Mouse (Mus musculus) heart, adult 2 months (tissue): ENCODE measurements around the gene Syt3.

ENCODE experiments used
- CTCF ChIP-seq: fragments of 200-600 bp; IDR thresholded peaks from 2 replicates; pipeline ENCODE4 v1.8.1; 2022; ENCODE audit warnings: antibody characterized with exemption, mild to moderate bottlenecking, moderate library complexity
- POLR2A ChIP-seq: fragments of 200-500 bp; IDR thresholded peaks from 2 replicates; pipeline ENCODE4 v1.6.1; 2011; ENCODE audit warnings: mild to moderate bottlenecking, low read depth, low read length, control low read depth; ENCODE audit not compliant: insufficient read depth

DNA sequence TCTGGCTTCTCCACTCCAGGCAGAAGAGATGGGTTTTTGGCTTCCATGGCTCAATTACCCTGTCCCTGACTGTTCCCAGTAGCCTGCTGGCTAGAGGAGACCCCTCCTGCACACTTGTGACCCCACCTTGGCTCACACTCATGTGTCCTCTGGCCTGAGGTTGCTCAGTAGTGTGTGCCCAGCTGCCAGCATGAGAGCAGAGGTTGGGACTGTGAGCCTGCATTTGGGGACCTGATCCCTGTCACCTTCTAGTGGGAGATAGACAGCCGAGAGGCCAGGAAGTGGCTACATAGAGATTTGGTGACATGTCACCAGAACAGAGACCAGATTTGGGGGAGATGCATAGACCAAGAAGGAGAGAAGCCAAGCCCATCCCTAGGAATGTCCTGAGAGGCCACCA, 53.3 kb downstream of the Syt3 start:
- TF ChIP-seq CTCF (no peak), POLR2A (no peak)
